Mouse (Mus musculus): ENCODE results near the gene Gm12394.
"Not testable (repeated sequence)": the region's sequence is repeated elsewhere in the genome, so short reads cannot be mapped to it uniquely, and the experiment has no call there.

Gm12394 gene

GRCm38 (mm10) chr4:42856671-42857070 is at the start of gene Gm12394:
Gene Gm12394, minus strand, starts transcription at chr4:42856771.
- not testable (repeated sequence) for DNase-seq (ENCODE audit: low spot score in 2 of 2)

GRCm38 (mm10) chr4:42904966-42905365 is 48.4 kb upstream of the Gm12394 start:
- no peak for DNase-seq (ENCODE audit: low spot score in 2 of 2)

GRCm38 (mm10) chr4:42904523-42904922 is 48.0 kb upstream of the Gm12394 start:
- no peak for DNase-seq (ENCODE audit: low spot score in 2 of 2)

GRCm38 (mm10) chr4:42903942-42904341 is 47.4 kb upstream of the Gm12394 start:
- DNase-seq (ENCODE audit: low spot score in 2 of 2) = no peak

- no peak for DNase-seq (ENCODE audit: low spot score in 2 of 2)
These were observed 46.2 kb upstream of the Gm12394 start for GRCm38 (mm10) chr4:42902730-42903129.

- DNase-seq (ENCODE audit: low spot score in 2 of 2) = peak in 1 of 2 experiments; percentile 13
These were observed 45.6 kb upstream of the Gm12394 start for GRCm38 (mm10) chr4:42902174-42902573.

- DNase-seq (ENCODE audit: low spot score in 2 of 2) = no peak
These were observed 44.3 kb upstream of the Gm12394 start for GRCm38 (mm10) chr4:42900878-42901277.

GRCm38 (mm10) chr4:42898914-42899313 is 42.3 kb upstream of the Gm12394 start:
- no peak for DNase-seq (ENCODE audit: low spot score in 2 of 2)

GRCm38 (mm10) chr4:42895118-42895517 is 38.5 kb upstream of the Gm12394 start:
- no peak for DNase-seq (ENCODE audit: low spot score in 2 of 2)

GRCm38 (mm10) chr4:42891176-42891575 is 34.6 kb upstream of the Gm12394 start:
- DNase-seq (ENCODE audit: low spot score in 2 of 2) = no peak

- DNase-seq (ENCODE audit: low spot score in 2 of 2) = no peak
These were observed 32.2 kb upstream of the Gm12394 start for GRCm38 (mm10) chr4:42888806-42889205.

- no peak for DNase-seq (ENCODE audit: low spot score in 2 of 2)
These were observed 30.4 kb upstream of the Gm12394 start for GRCm38 (mm10) chr4:42886926-42887325.

- DNase-seq (ENCODE audit: low spot score in 2 of 2) = no peak
These were observed 24.0 kb upstream of the Gm12394 start for GRCm38 (mm10) chr4:42880677-42880948.

GRCm38 (mm10) chr4:42879829-42880676 is 23.5 kb upstream of the Gm12394 start:
- DNase-seq (ENCODE audit: low spot score in 2 of 2) = no peak

- DNase-seq (ENCODE audit: low spot score in 2 of 2) = no peak
These were observed 21.1 kb upstream of the Gm12394 start for GRCm38 (mm10) chr4:42877657-42878056.

GRCm38 (mm10) chr4:42876586-42877291 is 20.2 kb upstream of the Gm12394 start:
- peak in 1 of 2 experiments; percentile 15 for DNase-seq (ENCODE audit: low spot score in 2 of 2)

GRCm38 (mm10) chr4:42874134-42874533 is 17.6 kb upstream of the Gm12394 start, which contains the start of gene Fam205c:
Gene Fam205c, minus strand, starts transcription at chr4:42874234.
- no peak for DNase-seq (ENCODE audit: low spot score in 2 of 2)

GRCm38 (mm10) chr4:42872746-42873435 is 16.3 kb upstream of the Gm12394 start:
- DNase-seq (ENCODE audit: low spot score in 2 of 2) = no peak

GRCm38 (mm10) chr4:42872151-42872550 is 15.6 kb upstream of the Gm12394 start:
- DNase-seq (ENCODE audit: low spot score in 2 of 2) = no peak

- no peak for DNase-seq (ENCODE audit: low spot score in 2 of 2)
These were observed 14.2 kb upstream of the Gm12394 start for GRCm38 (mm10) chr4:42870748-42871147.

- DNase-seq (ENCODE audit: low spot score in 2 of 2) = no peak
These were observed 11.6 kb upstream of the Gm12394 start for GRCm38 (mm10) chr4:42868193-42868592.

GRCm38 (mm10) chr4:42867390-42867789 is 10.8 kb upstream of the Gm12394 start:
- DNase-seq (ENCODE audit: low spot score in 2 of 2) = no peak
